ENCODE assay signal across 28 mouse cellular contexts in genomic region chr16:63850297-63850696, GRCm38 (mm10). TPM values are rescaled to one million over a fixed set of nuclear protein-coding genes. Genes with fewer than 3 reads are reported as not detected.
"Had no signal": no experiment of that assay in that cellular context is flagged by ENCODE, and none has a peak within 500 bp of the region (broad histone marks: within the 10 kb centered on the region; RNA-seq: fewer than 3 reads in every experiment).

No protein-coding gene starts in this region.

- H3K27ac ChIP-seq: gastrocnemius, adult 2 months; heart, adult 2 months; heart, embryonic 13.5 days; heart, embryonic 15.5 days; hindbrain, embryonic 13.5 days; hindbrain, embryonic 15.5 days; hindbrain, postnatal 0 days; kidney, embryonic 15.5 days; kidney, postnatal 0 days; limb, embryonic 13.5 days; limb, embryonic 15.5 days; liver, embryonic 12.5 days; liver, embryonic 14.5 days had no signal

- H3K4me3 ChIP-seq: gastrocnemius, adult 2 months; heart, adult 2 months; heart, embryonic 13.5 days; heart, embryonic 15.5 days; hindbrain, embryonic 13.5 days; hindbrain, embryonic 15.5 days; kidney, embryonic 15.5 days; limb, embryonic 13.5 days; limb, embryonic 15.5 days; liver, embryonic 12.5 days had no signal

- H3K4me1 ChIP-seq: heart, embryonic 13.5 days; heart, embryonic 15.5 days; hindbrain, embryonic 13.5 days; hindbrain, embryonic 15.5 days; kidney, embryonic 15.5 days; limb, embryonic 13.5 days; limb, embryonic 15.5 days; liver, embryonic 12.5 days had no signal

- H3K36me3 ChIP-seq: heart, embryonic 13.5 days; heart, embryonic 15.5 days; hindbrain, embryonic 13.5 days; hindbrain, embryonic 15.5 days; kidney, embryonic 15.5 days; limb, embryonic 13.5 days; limb, embryonic 15.5 days; liver, embryonic 12.5 days had no signal

- H3K9me3 ChIP-seq: heart, embryonic 13.5 days; heart, embryonic 15.5 days; hindbrain, embryonic 13.5 days; hindbrain, embryonic 15.5 days; kidney, embryonic 15.5 days; limb, embryonic 13.5 days; limb, embryonic 15.5 days; liver, embryonic 12.5 days had no signal

- H3K27me3 ChIP-seq: heart, embryonic 13.5 days; heart, embryonic 15.5 days; hindbrain, embryonic 13.5 days; hindbrain, embryonic 15.5 days; kidney, embryonic 15.5 days; limb, embryonic 13.5 days; limb, embryonic 15.5 days; liver, embryonic 12.5 days had no signal

- H3K9ac ChIP-seq: heart, embryonic 13.5 days; heart, embryonic 15.5 days; hindbrain, embryonic 13.5 days; hindbrain, embryonic 15.5 days; kidney, embryonic 15.5 days; limb, embryonic 13.5 days; limb, embryonic 15.5 days; liver, embryonic 12.5 days; liver, embryonic 14.5 days had no signal

- H3K4me2 ChIP-seq: heart, embryonic 11.5 days; heart, embryonic 13.5 days; heart, embryonic 15.5 days; hindbrain, embryonic 13.5 days; hindbrain, embryonic 15.5 days; kidney, embryonic 15.5 days; limb, embryonic 13.5 days; limb, embryonic 15.5 days; liver, embryonic 12.5 days had no signal

- DNase-seq: gastrocnemius, adult 2 months; gastrocnemius, postnatal 10 days; gastrocnemius, postnatal 36 days; heart, adult 11 months; heart, adult 2 months; heart, postnatal 14 days; heart, postnatal 36 days; kidney, adult 11 months; kidney, adult 2 months; kidney, adult 9 months; kidney, postnatal 14 days; kidney, postnatal 36 days; layer of hippocampus, adult 9-11 months; left cerebral cortex, postnatal 4 days had no signal

- ATAC-seq: hindbrain, postnatal 0 days; intestine, embryonic 16.5 days; liver, embryonic 12.5 days had no signal

RNA-seq across cellular contexts. Expression of gene Epha3, which starts 13.7 kb away (rescaled TPM):
- total RNA-seq: hematopoietic stem cell, adult 5-6 weeks had no signal
